Mouse (Mus musculus) ES-E14 (cell line): ENCODE data around the gene Ddx19a.

Experiments used
- CHD2 ChIP-seq: IDR thresholded peaks from 2 replicates; pipeline ENCODE4 v1.6.1; 2014; ENCODE audit warnings: mild to moderate bottlenecking, low read depth, low read length, inconsistent platforms
- MAFK ChIP-seq: IDR thresholded peaks from 2 replicates; pipeline ENCODE4 v1.6.1; 2014; ENCODE audit warnings: mild to moderate bottlenecking, low read depth, low read length, inconsistent platforms; ENCODE audit not compliant: insufficient read depth

DNA sequence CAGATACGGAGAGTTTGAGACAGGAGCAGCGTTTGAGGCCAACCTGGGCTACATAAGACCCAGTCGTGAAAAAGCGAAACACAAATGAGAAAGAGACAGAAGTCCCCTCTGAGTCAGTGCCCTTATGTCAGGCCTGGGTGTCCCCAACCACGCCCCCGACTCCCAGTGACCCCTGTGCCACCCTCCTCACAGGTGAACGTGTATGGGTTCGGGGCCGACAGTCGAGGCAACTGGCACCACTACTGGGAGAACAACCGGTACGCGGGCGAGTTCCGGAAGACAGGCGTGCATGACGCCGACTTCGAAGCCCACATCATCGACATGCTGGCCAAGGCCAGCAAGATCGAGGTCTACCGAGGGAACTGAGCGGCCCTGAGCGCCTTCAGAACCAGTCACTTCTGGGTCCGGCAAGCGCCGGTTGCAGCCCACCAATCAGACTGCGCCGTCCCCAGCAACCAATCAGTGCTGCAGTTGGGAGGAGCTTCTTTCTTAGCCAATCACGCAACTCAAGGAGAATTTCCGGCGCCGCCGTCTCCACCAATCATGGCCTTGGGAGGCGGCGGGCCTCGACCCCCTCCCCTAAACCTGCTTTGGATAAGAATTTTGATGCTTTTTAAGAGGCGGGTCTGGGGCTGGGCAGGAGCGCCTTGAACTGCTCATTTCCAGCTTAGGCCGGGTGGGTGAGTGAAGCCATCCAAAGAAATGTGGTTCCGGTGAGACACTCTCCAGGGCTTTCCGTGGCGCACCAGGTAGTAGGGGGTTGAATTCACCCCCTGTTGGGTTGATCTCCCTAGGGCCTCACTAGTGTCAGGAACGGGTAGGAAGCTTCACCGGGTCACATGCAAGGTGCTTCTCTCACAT, 27.5 kb downstream of the Ddx19a start:
- peak; percentile 80 for TF ChIP-seq CHD2
- no peak for TF ChIP-seq MAFK
